Mouse (Mus musculus) C2C12 (cell line): ENCODE results near the gene Twnk.

ENCODE experiments used
- CEBPB ChIP-seq: IDR thresholded peaks from one replicate; pipeline ENCODE4 v1.6.1; 2011; ENCODE audit warnings: low read depth, mild to moderate bottlenecking, control low read depth, moderate library complexity
- CTCF ChIP-seq: IDR thresholded peaks from one replicate; pipeline ENCODE4 v1.5.1; 2011; ENCODE audit not compliant: control insufficient read depth, insufficient read depth, insufficient read length
- FOSL1 ChIP-seq: IDR thresholded peaks from one replicate; pipeline ENCODE4 v1.8.0; 2011; ENCODE audit warnings: mild to moderate bottlenecking, low read length; ENCODE audit not compliant: poor library complexity, insufficient read depth, severe bottlenecking
- MAX ChIP-seq: IDR thresholded peaks from one replicate; pipeline ENCODE4 v1.6.1; 2011; ENCODE audit warnings: mild to moderate bottlenecking, control low read depth

- TF ChIP-seq CTCF = no peak
- peak; percentile 31 for TF ChIP-seq CEBPB
- no peak for TF ChIP-seq MAX
- TF ChIP-seq FOSL1 = peak; percentile 23
Measured at GRCm38 (mm10) chr19:45047935-45048643, 42.6 kb downstream of the Twnk start.
